Mouse (Mus musculus) retina, postnatal 7 days (tissue): ENCODE measurements around the gene Klhl28.

Experiments used
- DNase-seq: peaks from one replicate; pipeline ENCODE4 v3.0.0-alpha.2; 2012; ENCODE audit warnings: low read depth, low spot score

The Klhl28 gene

GRCm38 (mm10) chr12:64965124-64966026 lies at the start of gene Klhl28, which contains the start of gene Togaram1:
Gene Klhl28, minus strand, starts transcription at chr12:64965534.
Gene Togaram1, plus strand, starts transcription at chr12:64965804.
- DNase-seq = peak; percentile 99

GRCm38 (mm10) chr12:65007725-65008124 lies 42.4 kb upstream of the Klhl28 start:
- no peak for DNase-seq

GRCm38 (mm10) chr12:64977518-64977917 lies 12.2 kb upstream of the Klhl28 start:
- DNase-seq = no peak

- no peak for DNase-seq
Measured at GRCm38 (mm10) chr12:64976191-64976590, 10.9 kb upstream of the Klhl28 start.

GRCm38 (mm10) chr12:64975558-64975957 lies 10.2 kb upstream of the Klhl28 start:
- no peak for DNase-seq

- no peak for DNase-seq
Measured at GRCm38 (mm10) chr12:64972063-64972462, 6.7 kb upstream of the Klhl28 start.

GRCm38 (mm10) chr12:64971399-64971798 lies 6.1 kb upstream of the Klhl28 start:
- no peak for DNase-seq

- no peak for DNase-seq
Measured at GRCm38 (mm10) chr12:64968067-64968466, 2.7 kb upstream of the Klhl28 start.

GRCm38 (mm10) chr12:64967470-64967869 lies 2.1 kb upstream of the Klhl28 start:
- DNase-seq = no peak

- DNase-seq = no peak
Measured at GRCm38 (mm10) chr12:64966652-64967435, 1.5 kb upstream of the Klhl28 start.

GRCm38 (mm10) chr12:64966101-64966631 lies 832 bp upstream of the Klhl28 start:
- DNase-seq = peak; percentile 16

- DNase-seq = no peak
Measured at GRCm38 (mm10) chr12:64964560-64964959, 774 bp downstream of the Klhl28 start.

GRCm38 (mm10) chr12:64937493-64937892 lies 27.8 kb downstream of the Klhl28 start:
- DNase-seq = no peak

- DNase-seq = peak; percentile 95
Measured at GRCm38 (mm10) chr12:64917578-64918471, 47.5 kb downstream of the Klhl28 start, which contains the start of gene Gm527. Gene Gm527, plus strand, starts transcription at chr12:64917906.

- no peak for DNase-seq
Measured at GRCm38 (mm10) chr12:64916735-64917134, 48.6 kb downstream of the Klhl28 start.

GRCm38 (mm10) chr12:64912996-64913395 lies 52.3 kb downstream of the Klhl28 start:
- no peak for DNase-seq

GRCm38 (mm10) chr12:64903186-64903585 lies 62.1 kb downstream of the Klhl28 start:
- DNase-seq = no peak

- DNase-seq = no peak
Measured at GRCm38 (mm10) chr12:64902506-64902905, 62.8 kb downstream of the Klhl28 start.

- no peak for DNase-seq
Measured at GRCm38 (mm10) chr12:64897060-64897730, 68.1 kb downstream of the Klhl28 start.
